Mouse (Mus musculus): ENCODE measurements around the gene Map3k5. TPM values are rescaled to one million over a fixed set of nuclear protein-coding genes. Genes with fewer than 3 reads are reported as not detected.

The Map3k5 gene
- polyA plus RNA-seq, 1 experiment from 2014 or later = 1.8 TPM

GRCm38 (mm10) chr10:20071716-20072115 is 137.4 kb downstream of the Map3k5 start:
- Histone ChIP-seq H3K9ac (ENCODE audit: low read depth, low read length) (no peak overlapping the region), H3K9me3 (ENCODE audit: control insufficient read depth, low read length) (no peaks in the 10 kb centered on the region), H3K36me3 (ENCODE audit: control insufficient read depth, insufficient read depth, low read length) (no peaks in the 10 kb centered on the region), H3K27me3 (replicated peaks; ENCODE audit: control insufficient read depth, insufficient read depth, low read length) (no peaks in the 10 kb centered on the region), H3K4me1 (replicated peaks; ENCODE audit: control insufficient read depth, insufficient read depth, low read length) (no peaks in the 10 kb centered on the region), H3K4me2 (no peak overlapping the region), H3K4me3 (ENCODE audit: low read depth, low read length) (no peak overlapping the region), H3K27ac (ENCODE audit: low read depth, low read length) (no peak overlapping the region)
- DNase-seq (ENCODE audit: low spot score) = no peak
- ATAC-seq (replicated peaks; ENCODE audit: low FRiP score) = no peak
- WGBS = 85% methylated on average over 6 of the region's 6 CpGs

- Histone ChIP-seq H3K27me3 (replicated peaks; ENCODE audit: control insufficient read depth, insufficient read depth, low read length) (no peaks in the 10 kb centered on the region), H3K9ac (ENCODE audit: low read depth, low read length) (no peak overlapping the region), H3K4me3 (ENCODE audit: low read depth, low read length) (no peak overlapping the region), H3K9me3 (ENCODE audit: control insufficient read depth, low read length) (no peaks in the 10 kb centered on the region), H3K27ac (ENCODE audit: low read depth, low read length) (no peak overlapping the region), H3K4me2 (no peak overlapping the region), H3K36me3 (ENCODE audit: control insufficient read depth, insufficient read depth, low read length) (no peaks in the 10 kb centered on the region), H3K4me1 (replicated peaks; ENCODE audit: control insufficient read depth, insufficient read depth, low read length) (no peaks in the 10 kb centered on the region)
- peak; percentile 45 for DNase-seq (ENCODE audit: low spot score)
- peak; percentile 41; the same call in 1 of the 2 replicates for ATAC-seq (replicated peaks; ENCODE audit: low FRiP score)
- 64% methylated on average over 7 of the region's 7 CpGs for WGBS
Observed at GRCm38 (mm10) chr10:20073236-20073893, 139.1 kb downstream of the Map3k5 start.

DNA sequence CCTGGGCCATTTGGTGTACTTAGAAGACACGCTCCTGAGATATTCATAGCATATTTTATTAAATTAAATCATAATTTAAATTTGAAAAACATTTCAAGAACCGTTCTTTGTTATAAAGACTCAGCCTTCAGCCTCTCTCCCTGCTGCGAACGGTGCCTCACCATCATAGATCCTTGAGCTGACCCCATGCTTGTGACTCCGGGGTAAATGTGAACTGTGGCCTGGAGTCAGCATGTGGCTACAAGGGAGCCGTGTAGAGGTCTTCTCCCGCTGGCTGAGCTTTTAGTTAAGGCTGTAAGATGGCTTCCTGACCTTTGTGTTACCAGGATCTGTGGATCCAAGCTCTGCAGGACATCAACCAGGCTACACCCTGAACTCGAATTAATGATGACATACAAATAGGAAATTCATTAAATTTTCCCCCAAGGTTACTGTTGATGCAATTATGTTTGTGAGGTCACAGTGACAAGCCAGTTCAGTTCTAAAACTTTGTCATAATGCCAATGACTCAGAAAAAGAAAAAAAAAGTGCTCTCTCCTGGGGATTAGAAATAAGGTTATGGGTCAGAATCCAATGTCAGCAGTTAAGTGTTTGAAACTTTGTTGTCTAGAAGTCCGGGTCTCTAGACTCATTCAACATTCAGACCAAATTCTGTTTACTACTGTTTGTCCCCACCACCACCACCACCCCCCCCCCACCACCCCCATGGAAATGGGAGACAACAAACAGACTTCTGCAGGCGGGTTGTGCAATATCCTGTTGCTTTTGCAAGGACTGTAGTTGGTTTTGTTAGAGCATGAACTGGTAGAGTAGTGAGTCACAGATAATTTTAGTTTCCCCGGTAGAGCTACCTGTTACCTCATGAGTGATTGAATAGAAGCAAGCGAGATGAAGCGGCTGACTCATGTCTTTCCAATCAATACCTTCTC is 142.5 kb downstream of the Map3k5 start:
- Histone ChIP-seq H3K4me1 (replicated peaks; ENCODE audit: control insufficient read depth, insufficient read depth, low read length) (no peaks in the 10 kb centered on the region), H3K4me2 (no peak overlapping the region), H3K36me3 (ENCODE audit: control insufficient read depth, insufficient read depth, low read length) (no peaks in the 10 kb centered on the region), H3K27ac (ENCODE audit: low read depth, low read length) (no peak overlapping the region; the same call in 1 of the 2 replicates), H3K9me3 (ENCODE audit: control insufficient read depth, low read length) (no peaks in the 10 kb centered on the region), H3K9ac (ENCODE audit: low read depth, low read length) (no peak overlapping the region), H3K4me3 (ENCODE audit: low read depth, low read length) (no peak overlapping the region), H3K27me3 (replicated peaks; ENCODE audit: control insufficient read depth, insufficient read depth, low read length) (no peaks in the 10 kb centered on the region)
- ATAC-seq (replicated peaks; ENCODE audit: low FRiP score) (no peak), DNase-seq (ENCODE audit: low spot score) (no peak)
- 63% methylated on average over 13 of the region's 13 CpGs for WGBS

GRCm38 (mm10) chr10:20078350-20078749 is 144.1 kb downstream of the Map3k5 start:
- no peaks in the 10 kb centered on the region for H3K36me3 ChIP-seq (ENCODE audit: control insufficient read depth, insufficient read depth, low read length)
- DNase-seq (ENCODE audit: low spot score) (no peak), ATAC-seq (replicated peaks; ENCODE audit: low FRiP score) (no peak)
- no peak overlapping the region for H3K9ac ChIP-seq (ENCODE audit: low read depth, low read length)
- WGBS = 98% methylated on average over 2 of the region's 2 CpGs
- H3K4me3 ChIP-seq (ENCODE audit: low read depth, low read length) = no peak overlapping the region
- H3K9me3 ChIP-seq (ENCODE audit: control insufficient read depth, low read length) = no peaks in the 10 kb centered on the region
- H3K27ac ChIP-seq (ENCODE audit: low read depth, low read length) = no peak overlapping the region
- H3K4me1 ChIP-seq (replicated peaks; ENCODE audit: control insufficient read depth, insufficient read depth, low read length) = no peaks in the 10 kb centered on the region
- no peak overlapping the region for H3K4me2 ChIP-seq
- no peaks in the 10 kb centered on the region for H3K27me3 ChIP-seq (replicated peaks; ENCODE audit: control insufficient read depth, insufficient read depth, low read length)

DNA sequence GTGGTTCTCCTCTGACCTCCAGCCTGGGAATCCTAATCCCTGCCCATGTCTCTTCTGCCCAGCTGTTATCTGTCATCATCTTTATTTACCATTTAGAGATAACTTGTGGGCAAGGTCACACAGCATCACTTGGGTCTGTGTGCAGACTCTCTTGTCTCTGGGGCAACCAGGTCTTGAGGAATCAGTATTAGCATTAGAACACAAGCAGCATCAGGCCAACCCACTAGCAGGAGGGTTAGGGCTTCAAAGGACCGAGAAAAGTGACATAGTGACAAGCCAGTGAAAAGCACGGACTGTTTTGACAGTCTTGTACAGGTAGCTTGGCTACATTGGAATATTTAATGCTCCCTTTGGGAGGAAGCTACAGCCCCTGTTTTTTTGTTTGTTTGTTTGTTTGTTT is 153.6 kb downstream of the Map3k5 start:
- H3K27ac ChIP-seq (ENCODE audit: low read depth, low read length) = no peak overlapping the region
- WGBS = 68% methylated on average over 2 of the region's 2 CpGs
- no peak overlapping the region for H3K4me3 ChIP-seq (ENCODE audit: low read depth, low read length)
- no peaks in the 10 kb centered on the region for H3K36me3 ChIP-seq (ENCODE audit: control insufficient read depth, insufficient read depth, low read length)
- H3K27me3 ChIP-seq (replicated peaks; ENCODE audit: control insufficient read depth, insufficient read depth, low read length) = no peaks in the 10 kb centered on the region
- no peak overlapping the region for H3K9ac ChIP-seq (ENCODE audit: low read depth, low read length)
- no peak overlapping the region for H3K4me2 ChIP-seq
- ATAC-seq (replicated peaks; ENCODE audit: low FRiP score) = no peak
- no peaks in the 10 kb centered on the region for H3K9me3 ChIP-seq (ENCODE audit: control insufficient read depth, low read length)
- no peaks in the 10 kb centered on the region for H3K4me1 ChIP-seq (replicated peaks; ENCODE audit: control insufficient read depth, insufficient read depth, low read length)
- no peak for DNase-seq (ENCODE audit: low spot score)

- Histone ChIP-seq H3K9ac (ENCODE audit: low read depth, low read length) (no peak overlapping the region), H3K4me2 (no peak overlapping the region), H3K36me3 (ENCODE audit: control insufficient read depth, insufficient read depth, low read length) (no peaks in the 10 kb centered on the region), H3K4me1 (replicated peaks; ENCODE audit: control insufficient read depth, insufficient read depth, low read length) (no peaks in the 10 kb centered on the region), H3K9me3 (ENCODE audit: control insufficient read depth, low read length) (no peaks in the 10 kb centered on the region), H3K4me3 (ENCODE audit: low read depth, low read length) (no peak overlapping the region), H3K27ac (ENCODE audit: low read depth, low read length) (no peak overlapping the region), H3K27me3 (replicated peaks; ENCODE audit: control insufficient read depth, insufficient read depth, low read length) (no peaks in the 10 kb centered on the region)
- WGBS = 65% methylated on average over 3 of the region's 3 CpGs
- ATAC-seq (replicated peaks; ENCODE audit: low FRiP score) (no peak), DNase-seq (ENCODE audit: low spot score) (no peak)
Observed at GRCm38 (mm10) chr10:20089026-20089425, 154.8 kb downstream of the Map3k5 start.

GRCm38 (mm10) chr10:20090171-20090570 is 155.9 kb downstream of the Map3k5 start:
- 92% methylated on average over 11 of the region's 11 CpGs for WGBS
- no peaks in the 10 kb centered on the region for H3K27me3 ChIP-seq (replicated peaks; ENCODE audit: control insufficient read depth, insufficient read depth, low read length)
- no peak for ATAC-seq (replicated peaks; ENCODE audit: low FRiP score)
- H3K9ac ChIP-seq (ENCODE audit: low read depth, low read length) = no peak overlapping the region
- no peak for DNase-seq (ENCODE audit: low spot score)
- H3K4me2 ChIP-seq = no peak overlapping the region
- no peaks in the 10 kb centered on the region for H3K36me3 ChIP-seq (ENCODE audit: control insufficient read depth, insufficient read depth, low read length)
- H3K4me3 ChIP-seq (ENCODE audit: low read depth, low read length) = no peak overlapping the region
- no peak overlapping the region for H3K27ac ChIP-seq (ENCODE audit: low read depth, low read length)
- no peaks in the 10 kb centered on the region for H3K9me3 ChIP-seq (ENCODE audit: control insufficient read depth, low read length)
- no peaks in the 10 kb centered on the region for H3K4me1 ChIP-seq (replicated peaks; ENCODE audit: control insufficient read depth, insufficient read depth, low read length)

DNA sequence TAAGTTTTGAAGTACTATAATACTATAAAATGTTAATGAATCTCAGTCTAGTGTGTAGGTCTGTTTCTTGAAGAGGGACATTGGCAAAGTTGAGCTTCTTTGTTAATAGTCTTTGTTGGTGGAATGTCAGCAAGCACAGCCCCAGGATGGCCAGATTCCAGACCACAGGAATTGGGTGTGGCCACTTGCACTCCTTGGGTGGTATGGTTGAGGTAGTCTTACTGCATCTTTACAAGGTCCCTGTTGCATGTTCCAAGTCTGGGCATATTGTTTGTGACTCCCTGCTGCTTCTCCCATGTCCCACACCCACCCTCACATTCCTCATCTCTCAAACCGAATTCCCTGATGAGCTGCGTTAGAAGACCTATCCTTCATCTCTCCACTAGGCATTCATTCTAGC is 157.1 kb downstream of the Map3k5 start:
- no peaks in the 10 kb centered on the region for H3K27me3 ChIP-seq (replicated peaks; ENCODE audit: control insufficient read depth, insufficient read depth, low read length)
- H3K4me1 ChIP-seq (replicated peaks; ENCODE audit: control insufficient read depth, insufficient read depth, low read length) = no peaks in the 10 kb centered on the region
- no peaks in the 10 kb centered on the region for H3K9me3 ChIP-seq (ENCODE audit: control insufficient read depth, low read length)
- no peak overlapping the region for H3K4me2 ChIP-seq
- no peak for ATAC-seq (replicated peaks; ENCODE audit: low FRiP score)
- no peaks in the 10 kb centered on the region for H3K36me3 ChIP-seq (ENCODE audit: control insufficient read depth, insufficient read depth, low read length)
- WGBS = 90% methylated on average over 2 of the region's 2 CpGs
- no peak overlapping the region for H3K4me3 ChIP-seq (ENCODE audit: low read depth, low read length)
- no peak for DNase-seq (ENCODE audit: low spot score)
- no peak overlapping the region for H3K9ac ChIP-seq (ENCODE audit: low read depth, low read length)
- H3K27ac ChIP-seq (ENCODE audit: low read depth, low read length) = no peak overlapping the region

All from liver, embryonic 11.5 days (tissue).